Mouse (Mus musculus) intestine, embryonic 15.5 days (tissue): ENCODE results near the gene Cnot10. TPM values are rescaled to one million over a fixed set of nuclear protein-coding genes. Genes with fewer than 3 reads are reported as not detected.
A peak's percentile ranks its signal among the peaks of the same experiment; 100 is the strongest.

Experiments
- ATAC-seq: fragments of 200-750 bp; cut with Nextera tagmentation; 2 replicates; pipeline ENCODE4 v1.8.0; 2017; ENCODE audit warnings: moderate TSS enrichment, moderate library complexity
- H3K27ac ChIP-seq: fragments of 300-500 bp; sonication (generic); 2 replicates; pipeline ENCODE4 v1.5.1; 2015; ENCODE audit warnings: mild to moderate bottlenecking, inconsistent platforms
- H3K27me3 ChIP-seq: fragments of 300-500 bp; sonication (generic); replicated peaks from 2 replicates; pipeline ENCODE4 v1.6.1; 2015; ENCODE audit warnings: inconsistent platforms
- H3K36me3 ChIP-seq: fragments of 300-500 bp; sonication (generic); 2 replicates; pipeline ENCODE4 v1.6.1; 2015; ENCODE audit warnings: inconsistent platforms
- H3K4me1 ChIP-seq: fragments of 300-500 bp; sonication (generic); replicated peaks from 2 replicates; pipeline ENCODE4 v1.6.1; 2015; ENCODE audit warnings: inconsistent platforms
- H3K4me2 ChIP-seq: fragments of 300-500 bp; sonication (generic); replicated peaks from 2 replicates; pipeline ENCODE4 v1.6.1; 2015; ENCODE audit warnings: mild to moderate bottlenecking, inconsistent platforms
- H3K4me3 ChIP-seq: fragments of 300-500 bp; sonication (generic); replicated peaks from 2 replicates; pipeline ENCODE4 v1.5.1; 2015; ENCODE audit warnings: inconsistent platforms
- H3K9ac ChIP-seq: fragments of 300-500 bp; sonication (generic); 2 replicates; pipeline ENCODE4 v1.6.1; 2015; ENCODE audit warnings: inconsistent platforms
- H3K9me3 ChIP-seq: fragments of 300-500 bp; sonication (generic); 2 replicates; pipeline ENCODE4 v1.6.1; 2016; ENCODE audit warnings: inconsistent platforms
- WGBS: fragments of 180-500 bp; shearing (Covaris S2); methylation state at CpG from one replicate; pipeline ENCODE4 v1.1.7; 2015; 5-methylcytosine and 5-hydroxymethylcytosine counted together
- polyA plus RNA-seq: library from polyadenylated mRNA; unstranded; fragments of >200 nt; fragmentation: Nextera tagmentation; extraction: Ambion mirVana; gene quantifications from 2 replicates; pipeline ENCODE4 v1.2.1, GENCODE M21; 2015

Cnot10 gene
- polyA plus RNA-seq, 1 experiment from 2014 or later: 51.9 TPM

GRCm38 (mm10) chr9:114647506-114648432 is 7.8 kb upstream of the Cnot10 start:
- H3K9me3 ChIP-seq: no peaks in the 10 kb centered on the region
- H3K4me3 ChIP-seq: no peak overlapping the region
- peak; percentile 11; the same call in 1 of the 2 replicates for ATAC-seq
- H3K27me3 ChIP-seq: 0 out of 2 replicates have a peak, but pooled peaks cover 3% of the 10 kb centered on the region
- no peak overlapping the region for H3K27ac ChIP-seq
- H3K9ac ChIP-seq: no peak overlapping the region
- no peaks in the 10 kb centered on the region for H3K4me1 ChIP-seq
- no peak overlapping the region for H3K4me2 ChIP-seq
- WGBS: 79% methylated on average over 28 of the region's 28 CpGs
- H3K36me3 ChIP-seq: no peaks in the 10 kb centered on the region

GRCm38 (mm10) chr9:114646556-114647505 is 6.8 kb upstream of the Cnot10 start:
- Histone ChIP-seq H3K27me3 (0 out of 2 replicates have a peak, but pooled peaks cover 3% of the 10 kb centered on the region), H3K27ac (peak overlapping the region; percentile 64; the same call in 1 of the 2 replicates), H3K4me1 (no peaks in the 10 kb centered on the region), H3K4me2 (no peak overlapping the region), H3K9me3 (no peaks in the 10 kb centered on the region), H3K9ac (no peak overlapping the region), H3K4me3 (no peak overlapping the region), H3K36me3 (no peaks in the 10 kb centered on the region)
- ATAC-seq: peak; percentile 85
- WGBS: 78% methylated on average over 12 of the region's 12 CpGs

- no peaks in the 10 kb centered on the region for H3K9me3 ChIP-seq
- peak overlapping the region; percentile 74 for H3K9ac ChIP-seq
- H3K4me2 ChIP-seq: peak overlapping the region; percentile 64
- H3K27me3 ChIP-seq: 0 out of 2 replicates have a peak, but pooled peaks cover 2% of the 10 kb centered on the region
- peak overlapping the region; percentile 81 for H3K4me3 ChIP-seq
- peak; percentile 31 for ATAC-seq
- no peaks in the 10 kb centered on the region for H3K36me3 ChIP-seq
- whole genome bisulfite sequencing: 10% methylated on average over 18 of the region's 18 CpGs
- peak overlapping the region; percentile 87 for H3K27ac ChIP-seq
- peaks cover 6% of the 10 kb centered on the region; the same call in 1 of the 2 replicates for H3K4me1 ChIP-seq
Observed at GRCm38 (mm10) chr9:114639186-114639748, 717 bp downstream of the Cnot10 start.

GRCm38 (mm10) chr9:114636751-114637150 is 3.2 kb downstream of the Cnot10 start:
- Histone ChIP-seq H3K4me2 (no peak overlapping the region), H3K27ac (no peak overlapping the region), H3K27me3 (no peaks in the 10 kb centered on the region), H3K9me3 (no peaks in the 10 kb centered on the region), H3K36me3 (0 out of 2 replicates have a peak, but pooled peaks cover 3% of the 10 kb centered on the region), H3K9ac (no peak overlapping the region), H3K4me1 (peaks cover 6% of the 10 kb centered on the region; the same call in 1 of the 2 replicates), H3K4me3 (no peak overlapping the region)
- WGBS: 86% methylated on average over 3 of the region's 3 CpGs
- no peak for ATAC-seq

GRCm38 (mm10) chr9:114636150-114636549 is 3.8 kb downstream of the Cnot10 start:
- H3K36me3 ChIP-seq: peaks cover 4% of the 10 kb centered on the region; the same call in 1 of the 2 replicates
- no peak for ATAC-seq
- H3K27me3 ChIP-seq: no peaks in the 10 kb centered on the region
- WGBS: 98% methylated on average over 4 of the region's 4 CpGs
- peaks cover 6% of the 10 kb centered on the region; the same call in 1 of the 2 replicates for H3K4me1 ChIP-seq
- no peaks in the 10 kb centered on the region for H3K9me3 ChIP-seq
- H3K9ac ChIP-seq: no peak overlapping the region
- no peak overlapping the region for H3K4me2 ChIP-seq
- H3K4me3 ChIP-seq: no peak overlapping the region
- H3K27ac ChIP-seq: no peak overlapping the region

- no peaks in the 10 kb centered on the region for H3K9me3 ChIP-seq
- 85% methylated on average over 4 of the region's 4 CpGs for WGBS
- no peak overlapping the region for H3K4me2 ChIP-seq
- no peak overlapping the region for H3K9ac ChIP-seq
- H3K4me1 ChIP-seq: no peaks in the 10 kb centered on the region
- no peak overlapping the region for H3K27ac ChIP-seq
- H3K4me3 ChIP-seq: no peak overlapping the region
- peaks cover 20% of the 10 kb centered on the region; the same call in 1 of the 2 replicates for H3K36me3 ChIP-seq
- ATAC-seq: no peak
- H3K27me3 ChIP-seq: no peaks in the 10 kb centered on the region
Observed at GRCm38 (mm10) chr9:114632331-114632730, 7.7 kb downstream of the Cnot10 start.

- Histone ChIP-seq H3K27ac (no peak overlapping the region), H3K4me3 (no peak overlapping the region), H3K4me2 (no peak overlapping the region), H3K27me3 (no peaks in the 10 kb centered on the region), H3K9me3 (no peaks in the 10 kb centered on the region), H3K4me1 (no peaks in the 10 kb centered on the region), H3K9ac (no peak overlapping the region), H3K36me3 (peaks cover 23% of the 10 kb centered on the region)
- WGBS: 70% methylated on average over 4 of the region's 4 CpGs
- ATAC-seq: no peak; the same call in 1 of the 2 replicates
Observed at GRCm38 (mm10) chr9:114626726-114627125, 13.3 kb downstream of the Cnot10 start.

- WGBS: 92% methylated on average over 6 of the region's 6 CpGs
- ATAC-seq: no peak
Observed at GRCm38 (mm10) chr9:114624178-114624577, 15.8 kb downstream of the Cnot10 start.

GRCm38 (mm10) chr9:114621149-114621548 is 18.8 kb downstream of the Cnot10 start:
- Histone ChIP-seq H3K36me3 (peaks cover 16% of the 10 kb centered on the region), H3K9me3 (no peaks in the 10 kb centered on the region), H3K4me1 (no peaks in the 10 kb centered on the region), H3K27ac (no peak overlapping the region), H3K4me3 (no peak overlapping the region), H3K4me2 (no peak overlapping the region), H3K9ac (no peak overlapping the region), H3K27me3 (no peaks in the 10 kb centered on the region)
- ATAC-seq: no peak
- WGBS: 80% methylated on average over 5 of the region's 5 CpGs

More at GRCm38 (mm10) chr9:114624178-114624577, 15.8 kb downstream of the Cnot10 start:
- Histone ChIP-seq H3K9ac (no peak overlapping the region), H3K4me1 (no peaks in the 10 kb centered on the region), H3K9me3 (no peaks in the 10 kb centered on the region), H3K4me2 (no peak overlapping the region), H3K4me3 (no peak overlapping the region), H3K27me3 (no peaks in the 10 kb centered on the region), H3K36me3 (peaks cover 16% of the 10 kb centered on the region), H3K27ac (no peak overlapping the region)

- ATAC-seq: no peak
- WGBS: 76% methylated on average over 9 of the region's 9 CpGs
- Histone ChIP-seq H3K4me2 (no peak overlapping the region), H3K9me3 (no peaks in the 10 kb centered on the region), H3K9ac (no peak overlapping the region), H3K4me1 (no peaks in the 10 kb centered on the region), H3K27me3 (no peaks in the 10 kb centered on the region), H3K36me3 (peaks cover 36% of the 10 kb centered on the region), H3K27ac (no peak overlapping the region), H3K4me3 (no peak overlapping the region)
Observed at GRCm38 (mm10) chr9:114614176-114614953, 25.6 kb downstream of the Cnot10 start.

- no peak overlapping the region for H3K27ac ChIP-seq
- H3K4me3 ChIP-seq: no peak overlapping the region
- ATAC-seq: no peak
- no peak overlapping the region for H3K9ac ChIP-seq
- H3K4me1 ChIP-seq: no peaks in the 10 kb centered on the region
- no peaks in the 10 kb centered on the region for H3K9me3 ChIP-seq
- no peak overlapping the region for H3K4me2 ChIP-seq
- peaks cover 35% of the 10 kb centered on the region for H3K36me3 ChIP-seq
- 93% methylated on average over 4 of the region's 4 CpGs for WGBS
- no peaks in the 10 kb centered on the region for H3K27me3 ChIP-seq
Observed at GRCm38 (mm10) chr9:114613026-114613425, 27.0 kb downstream of the Cnot10 start.
